Mouse (Mus musculus) CH12.LX (cell line): ENCODE measurements at regions not wholly inside any gene's neighbourhood (a gene's known extent, or its start where the extent isn't known, plus 50 kb on each side); places are given as distances from the start of the nearest gene placed in this dataset.

ENCODE experiments used
- DNase-seq: peaks from one replicate; pipeline ENCODE4 v3.0.0-alpha.2; 2013; ENCODE audit errors: extremely low read depth
- H3K27ac ChIP-seq: 2 replicates; pipeline ENCODE4 v1.5.1; 2012; ENCODE audit warnings: low read depth, mild to moderate bottlenecking, control low read depth, moderate library complexity; ENCODE audit not compliant: insufficient read depth
- H3K27me3 ChIP-seq: replicated peaks from 2 replicates; pipeline ENCODE3; 2012; ENCODE audit warnings: inconsistent platforms
- H3K36me3 ChIP-seq, 2 experiments: replicated peaks in 1 of 2; 2 replicates each; pipeline versions ENCODE3 to v1.6.1; 2012; ENCODE audit warnings: inconsistent platforms in 1 of 2, low read length in 1 of 2, mild to moderate bottlenecking in 1 of 2, mixed read lengths in 1 of 2, moderate library complexity in 1 of 2; ENCODE audit not compliant: control insufficient read depth in 1 of 2, insufficient read depth in 1 of 2
- H3K4me1 ChIP-seq, 2 experiments: 2 replicates each; pipeline ENCODE4 v1.6.1; 2012; ENCODE audit warnings: inconsistent platforms in 1 of 2, moderate library complexity in 1 of 2; ENCODE audit not compliant: insufficient read depth in 2 of 2, control insufficient read depth in 1 of 2
- H3K4me2 ChIP-seq: 2 replicates; pipeline ENCODE4 v1.6.1; 2012; ENCODE audit warnings: low read depth, mild to moderate bottlenecking, control low read depth; ENCODE audit not compliant: poor library complexity, insufficient read depth, severe bottlenecking
- H3K4me3 ChIP-seq, 3 experiments: fragments of 150-350 bp in 1 of 3; sonication (generic) in 1 of 3; replicated peaks in 1 of 3; 2 replicates each; pipeline versions ENCODE3 to v1.5.1; 2011 to 2012; ENCODE audit warnings: low read depth in 2 of 3, low read length in 2 of 3, mild to moderate bottlenecking in 2 of 3, moderate library complexity in 2 of 3, control low read depth in 1 of 3, improper control_type of control experiment in 1 of 3, inconsistent platforms in 1 of 3, mixed read lengths in 1 of 3; ENCODE audit not compliant: poor library complexity in 1 of 3
- H3K79me2 ChIP-seq: replicated peaks from 2 replicates; pipeline ENCODE4 v1.6.1; 2012; ENCODE audit warnings: mild to moderate bottlenecking, moderate library complexity; ENCODE audit not compliant: control insufficient read depth, poor library complexity, insufficient read depth, severe bottlenecking; ENCODE audit errors: extremely low read depth
- H3K9ac ChIP-seq: 2 replicates; pipeline ENCODE4 v1.6.1; 2012; ENCODE audit warnings: low read depth, mild to moderate bottlenecking, control low read depth, moderate library complexity; ENCODE audit not compliant: insufficient read depth
- H3K9me3 ChIP-seq: replicated peaks from 2 replicates; pipeline ENCODE3; 2012; ENCODE audit warnings: low read length, inconsistent platforms, mixed read lengths
- CHD1 ChIP-seq: IDR thresholded peaks from 2 replicates; pipeline ENCODE4 v1.6.1; 2012; ENCODE audit warnings: low read depth, low read length, improper control_type of control experiment, inconsistent platforms
- CTCF ChIP-seq, 2 experiments: IDR thresholded peaks in 1 of 2; conservative IDR thresholded peaks in 1 of 2; 2 replicates each; pipeline ENCODE4 v1.5.1; 2011 to 2012; ENCODE audit warnings: low read depth in 2 of 2, low read length in 2 of 2, improper control_type of control experiment in 1 of 2, inconsistent platforms in 1 of 2, mild to moderate bottlenecking in 1 of 2, moderate library complexity in 1 of 2
- ELF1 ChIP-seq: IDR thresholded peaks from 2 replicates; pipeline ENCODE4 v1.6.1; 2014; ENCODE audit warnings: low read depth, mild to moderate bottlenecking, inconsistent platforms, low read length, improper control_type of control experiment
- JUN ChIP-seq: IDR thresholded peaks from 2 replicates; pipeline ENCODE4 v1.6.1; 2011; ENCODE audit warnings: low read depth, mild to moderate bottlenecking, low read length, improper control_type of control experiment, moderate library complexity; ENCODE audit not compliant: insufficient read depth
- JUND ChIP-seq: conservative IDR thresholded peaks from 2 replicates; pipeline ENCODE4 v1.6.1; 2011; ENCODE audit warnings: low read depth, low read length, improper control_type of control experiment
- KAT2A ChIP-seq: IDR thresholded peaks from 2 replicates; pipeline ENCODE4 v1.6.1; 2012; ENCODE audit warnings: low read length, improper control_type of control experiment, inconsistent platforms; ENCODE audit not compliant: insufficient replicate concordance
- MAX ChIP-seq: IDR thresholded peaks from 2 replicates; pipeline ENCODE4 v1.6.1; 2011; ENCODE audit warnings: low read length, improper control_type of control experiment
- MEF2A ChIP-seq: IDR thresholded peaks from 2 replicates; pipeline ENCODE4 v1.6.1; 2014; ENCODE audit warnings: low read depth, mild to moderate bottlenecking, inconsistent platforms, low read length, improper control_type of control experiment, borderline replicate concordance
- MXI1 ChIP-seq: IDR thresholded peaks from 2 replicates; pipeline ENCODE4 v1.6.1; 2011; ENCODE audit warnings: mild to moderate bottlenecking, low read depth, low read length, improper control_type of control experiment
- NELFE ChIP-seq: IDR thresholded peaks from 2 replicates; pipeline ENCODE4 v1.6.1; 2011; ENCODE audit warnings: low read depth, low read length, improper control_type of control experiment
- NRF1 ChIP-seq: IDR thresholded peaks from 2 replicates; pipeline ENCODE4 v1.6.1; 2014; ENCODE audit warnings: low read depth, mild to moderate bottlenecking, inconsistent platforms, low read length, improper control_type of control experiment, moderate library complexity
- POLR2A ChIP-seq: IDR thresholded peaks from 2 replicates; pipeline ENCODE4 v1.6.1; 2011; ENCODE audit warnings: low read depth, mild to moderate bottlenecking, improper control_type of control experiment, low read length
- POLR2AphosphoS2 ChIP-seq: IDR thresholded peaks from 2 replicates; pipeline ENCODE4 v1.6.1; 2011; ENCODE audit warnings: low read depth, low read length, improper control_type of control experiment
- RCOR1 ChIP-seq: conservative IDR thresholded peaks from 2 replicates; pipeline ENCODE4 v1.6.1; 2012; ENCODE audit warnings: low read depth, mild to moderate bottlenecking, inconsistent platforms, low read length, improper control_type of control experiment
- SIN3A ChIP-seq: IDR thresholded peaks from 2 replicates; pipeline ENCODE4 v1.6.1; 2012; ENCODE audit warnings: low read length, improper control_type of control experiment, inconsistent platforms
- TBP ChIP-seq: conservative IDR thresholded peaks from 2 replicates; pipeline ENCODE4 v1.6.1; 2011; ENCODE audit warnings: low read depth, low read length, improper control_type of control experiment
- TCF12 ChIP-seq: IDR thresholded peaks from 2 replicates; pipeline ENCODE4 v1.6.1; 2014; ENCODE audit warnings: low read depth, mild to moderate bottlenecking, inconsistent platforms, low read length, improper control_type of control experiment
- USF1 ChIP-seq: IDR thresholded peaks from 2 replicates; pipeline ENCODE4 v1.6.1; 2014; ENCODE audit warnings: low read depth, mild to moderate bottlenecking, inconsistent platforms, low read length, improper control_type of control experiment
- ZC3H11A ChIP-seq: IDR thresholded peaks from 2 replicates; pipeline ENCODE4 v1.6.1; 2012; ENCODE audit warnings: low read depth, mild to moderate bottlenecking, inconsistent platforms, low read length, improper control_type of control experiment
- ZMIZ1 ChIP-seq: IDR thresholded peaks from 2 replicates; pipeline ENCODE4 v1.6.1; 2012; ENCODE audit warnings: low read depth, mild to moderate bottlenecking, inconsistent platforms, low read length, improper control_type of control experiment
- ZNF384 ChIP-seq: IDR thresholded peaks from 2 replicates; pipeline ENCODE4 v1.6.1; 2012; ENCODE audit warnings: low read depth, low read length, improper control_type of control experiment, inconsistent platforms
- dilution Hi-C: fragments of 300-500 bp; cut with MboI; formaldehyde crosslinking; loops from 2 replicates; pipeline ENCODE4 v1.14.3; 2020; ENCODE audit warnings: low sequenced_read_pairs; ENCODE audit not compliant: extremely low pct_unique_long_range_greater_than_20kb, extremely low pct_ligation_motif_present
- in situ Hi-C: fragments of 300-500 bp; cut with MboI; formaldehyde crosslinking; loops from 3 replicates; pipeline ENCODE4 v1.14.3; 2019; ENCODE audit warnings: low sequenced_read_pairs, low pct_ligation_motif_present, low pct_unique_long_range_greater_than_20kb, mixed read lengths

DNA sequence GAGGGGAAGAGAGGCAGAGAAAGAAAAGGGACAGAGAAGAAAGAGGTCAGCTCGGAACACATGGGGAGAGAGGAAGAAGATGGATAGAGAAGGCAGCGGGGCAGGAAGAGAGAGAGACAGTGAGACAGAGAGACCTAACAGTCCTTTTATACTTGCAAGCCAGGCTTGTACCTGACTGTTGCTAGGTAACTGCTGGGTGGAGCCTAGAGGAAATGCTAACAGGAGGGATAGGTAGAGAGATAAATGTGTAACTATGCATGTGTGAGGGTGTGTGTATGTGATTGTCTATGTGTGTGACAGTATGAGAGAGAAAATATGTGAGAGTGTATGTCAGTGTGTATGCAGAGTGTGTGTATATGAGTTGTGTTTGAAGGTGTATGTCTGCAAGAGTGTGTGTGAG, 161.8 kb downstream of the Actr3 start:
- in situ Hi-C loops (no loop called here), dilution Hi-C loops (no loop called here)
- no peak overlapping the region for H3K9ac ChIP-seq

DNA sequence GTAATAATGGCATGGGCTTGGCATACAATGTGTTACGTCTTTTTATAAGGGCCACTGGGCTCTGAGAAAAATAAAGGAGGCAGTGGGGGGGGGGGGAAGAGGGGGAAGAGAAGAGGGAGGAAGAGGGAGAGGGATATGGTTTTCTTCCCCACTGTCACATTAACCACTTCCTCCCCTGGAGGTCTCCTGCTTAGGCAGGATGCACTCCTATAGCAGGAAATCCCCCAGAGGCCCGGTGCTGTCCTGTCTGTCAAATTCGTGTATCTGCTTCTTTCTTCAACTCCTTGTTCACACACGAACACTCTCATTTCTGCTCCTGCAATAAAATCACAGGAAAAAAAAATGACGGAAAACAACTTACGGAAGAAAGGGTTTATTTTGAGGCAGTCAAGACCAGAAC, 171.8 kb downstream of the Actr3 start:
- H3K27me3 ChIP-seq: peaks cover 53% of the 10 kb centered on the region
- in situ Hi-C loops (no loop called here), dilution Hi-C loops (no loop called here)
- no peak overlapping the region for H3K27ac ChIP-seq
- TF ChIP-seq RCOR1 (no peak), POLR2A (no peak), KAT2A (no peak), JUND (no peak), TBP (no peak), MEF2A (no peak), ZNF384 (no peak), CHD1 (no peak), POLR2AphosphoS2 (no peak), ZMIZ1 (no peak), NRF1 (no peak), MAX (no peak), SIN3A (no peak), TCF12 (no peak), NELFE (no peak), MXI1 (no peak)
- H3K4me2 ChIP-seq: no peak overlapping the region
- H3K36me3 ChIP-seq: no peaks in the 10 kb centered on the region
- H3K4me3 ChIP-seq: no peak overlapping the region
- H3K4me1 ChIP-seq: no peaks in the 10 kb centered on the region
- no peak overlapping the region for H3K9ac ChIP-seq
- no peaks in the 10 kb centered on the region for H3K9me3 ChIP-seq
- no peak for DNase-seq
- H3K79me2 ChIP-seq: no peaks in the 10 kb centered on the region

More for the DNA sequence above, 161.8 kb downstream of the Actr3 start:
- H3K27me3 ChIP-seq: peaks cover 37% of the 10 kb centered on the region
- H3K9me3 ChIP-seq: no peaks in the 10 kb centered on the region
- H3K4me1 ChIP-seq: 0 out of 4 replicates have a peak, but pooled peaks cover 0 to 4% of the 10 kb centered on the region in 2 experiments
- no peaks in the 10 kb centered on the region for H3K36me3 ChIP-seq
- TF ChIP-seq KAT2A (no peak), POLR2AphosphoS2 (no peak), MEF2A (no peak), TCF12 (no peak), USF1 (no peak), CTCF (conservative IDR thresholded peaks at IDR 0.05 in 1 of 2, IDR thresholded peaks at IDR 0.05 in 1 of 2; ENCODE audit: low read depth in 2 of 2, low read length in 2 of 2) (no peak), ZMIZ1 (no peak), JUN (no peak), ZC3H11A (no peak), MAX (no peak), ELF1 (no peak)
- no peak overlapping the region for H3K27ac ChIP-seq
- H3K4me3 ChIP-seq: no peak overlapping the region
- DNase-seq: no peak
- H3K4me2 ChIP-seq: no peak overlapping the region
- H3K79me2 ChIP-seq: no peaks in the 10 kb centered on the region
